Mouse (Mus musculus): ENCODE data around the gene Fars2.

Gene Fars2

DNA sequence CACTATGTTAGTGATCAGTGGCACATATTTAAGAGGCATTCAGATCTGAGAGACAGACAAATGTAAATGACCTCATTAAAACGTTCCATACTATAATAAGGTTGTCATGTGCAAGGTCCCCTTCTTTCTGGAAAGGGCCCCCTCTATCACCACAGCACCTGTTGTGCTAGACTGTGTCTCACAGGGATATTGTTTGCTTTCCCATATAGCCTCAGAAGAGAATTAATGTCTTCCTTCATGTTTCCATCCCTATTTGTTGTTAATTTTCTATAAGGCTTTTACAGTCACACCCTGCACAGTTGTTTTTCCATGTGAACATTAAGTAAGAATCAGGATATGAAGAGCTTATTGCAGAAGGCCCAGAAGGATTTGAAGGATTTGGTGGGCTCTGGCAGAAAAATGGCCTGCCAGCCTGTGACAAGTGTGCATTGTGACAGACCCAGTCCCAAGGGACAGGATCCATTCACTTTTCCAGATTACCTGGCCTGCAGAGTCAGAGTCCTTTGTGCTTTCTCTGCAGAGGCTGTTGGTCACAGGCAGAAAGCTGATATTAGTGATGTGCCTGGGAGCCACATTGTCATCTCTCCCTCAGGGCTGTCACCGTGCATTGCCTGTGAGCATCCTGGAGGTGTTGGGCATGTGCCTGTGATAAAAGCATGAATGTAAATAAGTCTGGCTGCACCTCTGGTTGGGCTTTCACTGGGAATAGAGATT, 352.4 kb downstream of the Fars2 start:
- no peak for DNase-seq

DNA sequence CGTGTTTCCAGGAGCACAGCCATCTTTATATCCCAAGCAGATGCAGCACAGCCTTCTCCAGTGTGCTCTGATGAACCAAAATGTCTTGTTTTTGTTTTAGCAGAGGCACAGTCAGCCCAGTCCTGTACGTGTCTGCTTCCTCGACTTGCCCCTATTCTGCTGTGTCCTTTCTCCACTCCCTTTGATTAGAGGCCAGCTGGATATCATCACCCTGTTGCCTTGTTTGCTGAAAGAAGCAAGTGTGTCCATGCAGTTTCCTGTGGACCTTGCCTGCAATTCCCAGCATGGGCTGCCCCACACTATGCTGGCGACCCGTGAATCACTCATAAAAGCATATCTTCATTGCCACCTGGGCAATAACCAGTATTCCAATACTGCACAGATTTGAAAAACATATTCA, 360.4 kb downstream of the Fars2 start:
- DNase-seq: no peak

DNA sequence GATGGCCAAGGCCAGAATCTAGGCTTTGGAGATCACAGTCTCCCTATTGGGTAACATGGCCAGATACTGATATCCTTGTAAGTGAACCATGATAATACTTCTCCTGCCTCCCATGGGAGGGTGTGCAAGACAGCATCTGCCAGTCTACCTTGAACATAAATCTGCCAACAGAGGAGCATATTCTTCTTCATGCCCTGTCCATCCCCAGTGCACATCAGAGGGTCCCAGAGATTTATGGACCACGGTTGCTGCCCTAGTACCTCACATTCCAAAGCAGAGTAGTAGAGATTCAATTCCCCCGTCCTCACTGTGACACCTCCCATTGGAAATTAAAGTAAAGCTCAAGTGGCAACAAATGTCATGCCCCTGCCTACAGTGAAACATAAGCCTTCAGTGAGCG, 361.0 kb downstream of the Fars2 start:
- DNase-seq: no peak

DNA sequence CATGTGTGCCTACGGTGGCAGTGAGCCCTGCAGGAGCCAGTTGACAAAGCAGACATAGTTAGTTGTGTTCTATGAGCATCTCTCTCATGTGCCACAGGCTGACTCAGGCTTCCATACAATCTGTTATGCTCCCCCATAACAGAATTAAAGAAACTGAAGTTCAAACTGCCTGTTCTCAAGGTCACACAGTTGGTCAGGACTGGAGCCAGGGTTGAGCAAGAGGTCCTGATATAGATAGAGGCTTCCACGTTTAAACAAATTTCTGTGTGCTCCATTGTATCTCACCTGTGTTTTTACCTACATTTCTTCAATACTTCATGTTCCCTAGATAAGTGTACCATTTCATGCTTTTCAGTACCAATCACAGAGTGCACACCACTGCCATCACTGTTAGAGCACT, 362.9 kb downstream of the Fars2 start:
- DNase-seq: no peak

DNA sequence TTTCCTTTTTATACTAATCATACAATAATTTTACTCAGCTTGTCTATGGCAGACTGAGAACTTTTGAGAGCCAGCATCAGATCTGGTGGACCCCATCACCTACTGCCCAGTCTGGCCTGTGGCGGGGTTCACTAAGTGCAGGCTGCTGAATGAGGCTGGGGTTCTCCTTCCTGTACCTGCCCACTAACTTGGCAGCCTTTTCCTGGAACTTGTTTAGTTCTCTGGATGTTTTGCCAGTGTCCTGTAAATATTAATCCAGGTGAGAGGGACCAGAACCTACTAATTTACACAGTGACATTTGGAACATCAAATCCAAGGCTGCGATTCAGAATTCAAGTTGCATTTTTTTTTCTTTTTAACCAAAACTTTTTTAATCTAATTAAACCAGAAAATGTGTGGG, 367.2 kb downstream of the Fars2 start:
- peak; percentile 24 for DNase-seq

DNA sequence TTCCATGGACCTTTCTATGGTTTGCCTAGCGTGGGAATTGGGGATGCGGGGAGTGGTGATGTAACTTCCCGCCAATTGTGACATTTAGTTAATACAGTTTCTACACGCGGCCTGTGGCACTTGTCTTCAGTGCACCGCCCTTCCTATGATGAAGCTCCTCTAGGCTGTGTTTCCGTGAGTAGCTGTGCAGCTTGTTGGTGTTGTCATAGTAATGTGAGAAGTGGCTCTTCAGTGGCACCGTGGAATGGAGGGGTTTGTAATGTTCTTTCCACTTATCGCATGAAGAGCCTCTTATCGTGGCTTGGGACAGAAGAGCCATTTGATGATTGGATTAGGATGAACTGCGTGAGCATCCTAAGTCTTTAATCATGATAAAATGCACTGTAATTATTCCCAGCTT, 369.5 kb downstream of the Fars2 start:
- no peak for DNase-seq

DNA sequence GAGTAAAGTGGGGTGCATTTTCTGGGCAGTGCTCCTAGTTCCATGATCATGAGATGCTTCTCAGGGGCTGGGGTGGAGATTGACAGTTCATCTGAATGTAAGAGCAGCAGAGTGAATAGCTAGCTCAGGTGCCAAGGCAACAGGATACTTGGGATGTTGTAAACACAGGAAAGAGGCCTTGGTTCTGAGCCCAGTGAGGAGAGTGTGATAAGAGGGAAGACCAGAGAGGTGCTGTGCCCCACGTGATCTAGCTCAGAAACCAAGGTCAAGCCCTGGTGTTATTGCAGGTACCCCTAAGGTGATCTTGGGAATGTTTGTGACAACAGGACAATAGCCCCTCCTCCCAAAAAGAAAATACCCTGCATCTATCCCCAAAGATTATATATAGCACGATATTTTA, 372.2 kb downstream of the Fars2 start:
- DNase-seq: no peak

DNA sequence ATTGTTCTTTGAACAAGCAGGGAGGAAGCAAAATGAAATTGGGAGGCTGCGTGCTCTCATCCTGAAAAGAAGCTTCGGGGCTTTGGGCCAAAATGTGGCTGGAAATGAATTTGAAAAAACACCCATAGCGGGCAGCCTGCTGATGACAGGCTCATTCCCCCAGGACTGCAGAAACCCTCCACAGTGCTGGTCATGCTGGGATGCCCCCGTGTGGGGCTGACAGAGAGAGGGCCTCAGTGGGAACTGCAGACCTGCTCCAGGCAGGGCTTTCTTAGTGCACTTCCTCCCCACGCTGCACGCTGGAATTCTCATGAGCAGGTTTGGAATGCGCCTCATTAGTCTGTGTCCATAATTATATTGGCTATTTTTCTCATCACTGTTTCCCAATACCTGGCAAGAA, 373.4 kb downstream of the Fars2 start:
- DNase-seq: no peak

DNA sequence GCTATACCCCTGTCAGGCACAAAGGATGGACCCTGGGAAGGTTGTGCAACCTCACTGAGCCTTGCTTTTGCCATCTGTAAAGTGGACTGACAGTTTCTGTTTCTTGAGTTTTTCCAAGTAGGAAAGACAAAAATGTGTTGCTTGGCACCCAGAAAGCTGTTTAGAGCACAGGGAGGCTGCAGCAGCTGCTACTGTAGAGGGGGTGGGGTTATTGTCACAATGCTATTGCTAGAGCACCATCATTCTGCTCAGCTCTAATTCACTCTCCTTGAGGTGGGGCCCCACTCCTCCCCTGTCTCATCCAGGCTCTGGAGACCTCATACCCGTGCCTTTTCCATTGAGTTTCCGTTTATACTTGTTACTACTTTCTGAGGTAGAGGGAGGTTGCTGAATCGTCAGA, 375.2 kb downstream of the Fars2 start:
- DNase-seq: no peak

DNA sequence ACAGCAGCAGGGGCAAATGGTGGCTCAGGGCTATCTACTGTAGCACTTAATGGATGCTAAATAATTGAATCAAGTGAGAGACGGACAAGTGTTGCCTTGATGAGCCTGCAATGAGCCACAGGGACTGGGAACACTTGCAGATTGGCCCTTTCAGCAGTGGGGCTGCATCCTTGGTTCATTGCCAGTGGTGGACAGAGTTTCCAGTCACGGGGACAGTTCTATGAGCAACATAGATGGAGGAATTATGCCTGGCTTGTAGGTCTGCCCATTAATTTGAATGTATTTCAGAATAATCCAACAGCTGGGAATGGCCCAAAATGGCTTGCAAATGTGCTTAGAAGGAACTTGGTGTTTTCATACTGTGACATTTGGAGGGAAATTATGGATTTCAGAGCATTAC, 376.1 kb downstream of the Fars2 start:
- peak; percentile 20 for DNase-seq

DNA sequence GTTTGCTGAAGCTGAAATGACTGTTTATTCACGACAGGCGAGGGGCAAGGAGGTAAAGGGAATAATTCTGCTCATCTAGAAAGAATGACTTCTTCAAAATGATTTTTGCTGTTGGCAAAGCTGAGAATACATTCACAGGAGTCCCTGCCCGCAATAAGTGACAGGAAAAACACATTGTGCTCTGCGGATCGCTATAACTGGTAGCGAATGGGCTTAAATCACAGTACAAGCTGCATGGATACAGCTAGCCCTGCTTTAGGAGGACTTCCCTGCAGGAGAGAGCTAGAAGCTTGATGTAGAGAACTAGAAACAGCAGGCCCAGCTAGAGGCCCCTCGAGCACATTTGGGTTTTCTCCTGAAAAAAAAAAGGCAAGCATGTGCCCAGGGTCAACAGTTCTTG, 376.6 kb downstream of the Fars2 start:
- DNase-seq: no peak

DNA sequence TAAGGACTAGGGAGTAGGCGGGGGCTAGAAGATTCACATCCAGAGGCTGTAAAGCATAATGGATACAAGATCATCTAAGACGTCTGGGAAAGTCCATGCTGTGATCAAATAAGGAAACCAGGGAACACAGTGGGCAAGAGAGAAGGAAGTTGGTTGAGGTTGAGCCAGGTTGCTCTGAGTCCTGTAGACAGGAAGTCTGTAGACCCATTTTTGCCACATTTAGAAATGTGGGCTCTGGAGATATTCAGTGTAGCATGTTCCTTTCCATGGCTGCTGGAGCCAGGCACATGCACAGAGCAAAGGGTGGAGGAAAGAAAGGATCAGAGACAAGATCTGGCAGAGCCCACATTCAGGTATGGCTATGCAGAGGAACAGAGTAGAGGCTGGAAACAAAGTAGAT, 378.8 kb downstream of the Fars2 start:
- DNase-seq: no peak

DNA sequence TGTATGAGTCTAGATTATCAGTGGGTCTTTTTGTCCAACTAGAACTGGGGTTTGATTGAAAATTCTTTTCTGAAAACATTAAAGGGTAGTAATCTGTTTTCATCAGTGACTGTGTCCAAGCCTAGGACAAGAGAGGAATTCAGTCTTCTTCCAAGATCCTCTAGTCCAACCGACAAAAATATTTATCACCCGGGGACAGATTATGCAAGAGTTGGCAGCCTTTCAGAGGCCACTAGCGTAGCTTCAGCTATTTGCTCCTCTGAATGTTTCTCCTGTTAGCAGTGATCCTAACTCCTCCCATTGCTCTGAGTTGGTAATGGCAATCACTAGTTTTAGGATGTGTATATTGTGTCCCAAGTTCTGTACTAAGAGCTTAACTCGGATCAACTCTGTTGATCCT, 380.1 kb downstream of the Fars2 start:
- peak; percentile 73 for DNase-seq

DNA sequence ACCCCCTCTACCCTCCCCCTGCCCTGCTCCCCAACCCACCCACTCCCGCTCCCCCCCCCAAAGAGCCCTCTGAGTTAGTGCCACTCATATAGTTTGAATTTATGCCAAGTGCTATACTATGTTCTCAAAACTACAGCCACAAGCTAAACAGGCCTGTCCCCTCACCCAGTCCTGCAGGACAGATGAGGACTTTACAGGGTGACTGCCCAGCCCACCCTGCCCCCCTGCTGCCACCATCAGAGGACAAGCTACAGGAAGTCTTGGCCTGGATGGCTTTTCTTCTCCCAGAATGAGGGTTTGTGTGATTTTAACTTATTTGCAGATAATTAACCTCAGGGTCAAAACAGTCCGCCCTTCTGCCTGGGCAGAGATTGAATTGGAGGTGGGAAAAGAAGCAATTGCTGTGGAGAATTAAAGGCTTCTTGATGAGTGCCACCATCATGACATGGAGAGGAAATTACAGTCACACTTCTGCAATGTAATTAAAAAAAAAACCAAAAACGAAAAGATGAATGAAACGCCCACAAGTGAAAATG, 383.2 kb downstream of the Fars2 start:
- peak; percentile 30 for DNase-seq

DNA sequence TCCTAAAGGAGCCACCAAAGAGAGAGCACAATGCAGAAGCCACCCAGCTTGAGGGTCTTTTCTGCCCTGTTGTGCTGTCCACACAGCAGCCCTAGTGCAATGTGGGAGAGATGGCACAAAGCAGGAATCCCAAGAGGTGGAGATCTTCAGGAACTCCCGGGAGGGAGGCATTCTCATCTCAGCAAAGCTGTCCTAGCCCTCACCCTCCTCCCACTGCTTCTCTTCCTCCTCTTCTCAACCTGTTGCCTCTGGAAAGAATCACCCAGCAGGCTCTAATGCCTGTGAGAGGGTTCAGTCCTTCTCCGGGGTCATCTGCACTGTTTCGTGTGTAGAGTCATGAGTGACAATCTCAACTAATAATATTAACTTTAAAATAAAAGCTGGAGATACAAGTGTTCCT, 386.3 kb downstream of the Fars2 start:
- DNase-seq: no peak

DNA sequence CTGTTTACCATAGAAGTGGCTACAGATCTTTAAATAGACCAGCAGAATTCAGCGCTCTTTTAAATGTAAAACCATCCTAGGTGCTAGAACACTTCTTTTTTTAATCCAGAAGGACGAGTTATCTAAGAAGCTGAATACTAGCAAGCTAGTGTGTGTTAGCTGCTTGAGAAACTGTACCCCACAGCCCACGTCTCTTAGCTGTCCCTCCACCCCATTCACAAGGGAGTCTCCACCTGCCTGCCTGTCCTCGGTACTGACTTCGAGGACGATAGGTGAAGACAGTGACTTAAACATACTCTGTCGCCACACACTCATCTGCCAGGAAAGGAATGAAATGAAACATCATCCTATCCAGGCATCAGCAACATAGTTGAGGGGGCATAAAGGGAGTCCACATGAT, 386.8 kb downstream of the Fars2 start:
- no peak for DNase-seq

DNA sequence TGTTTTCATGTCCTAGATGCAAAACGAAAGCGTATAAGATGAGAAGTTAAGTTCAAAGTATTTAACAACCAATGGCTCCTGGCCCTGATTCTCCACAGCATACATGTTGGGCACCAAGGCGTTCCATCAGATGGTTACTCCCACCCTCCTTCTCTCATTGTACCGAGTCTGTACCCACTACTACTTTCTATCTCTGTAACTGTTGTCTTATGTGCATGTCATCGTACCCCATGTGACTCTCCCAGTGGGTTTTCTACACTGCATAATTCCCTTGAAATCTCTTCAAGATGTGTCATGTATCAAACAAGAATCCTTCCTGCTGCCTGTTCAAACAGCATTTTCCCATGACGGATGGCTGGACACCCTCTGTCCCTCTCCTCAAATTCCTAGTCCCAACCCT, 388.5 kb downstream of the Fars2 start:
- DNase-seq: no peak

DNA sequence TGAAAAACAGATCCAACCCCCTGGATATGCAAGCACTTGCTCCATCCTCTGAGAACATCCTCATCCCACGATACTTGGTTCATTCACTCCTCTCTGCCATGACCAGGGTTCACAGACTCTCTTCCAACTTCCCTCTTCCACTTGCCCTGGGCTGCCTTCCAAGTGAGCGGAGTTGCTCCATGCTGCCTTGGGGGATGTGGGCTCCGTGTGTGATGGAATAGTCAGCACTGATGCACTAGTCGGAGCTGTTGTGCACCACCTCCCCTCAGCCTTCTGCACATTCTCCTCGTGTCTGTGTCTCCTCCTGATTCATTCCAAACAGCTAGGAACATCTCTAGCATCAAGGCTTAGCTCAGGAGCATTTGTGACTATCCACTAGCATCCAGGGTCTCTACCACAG, 389.1 kb downstream of the Fars2 start:
- no peak for DNase-seq

DNA sequence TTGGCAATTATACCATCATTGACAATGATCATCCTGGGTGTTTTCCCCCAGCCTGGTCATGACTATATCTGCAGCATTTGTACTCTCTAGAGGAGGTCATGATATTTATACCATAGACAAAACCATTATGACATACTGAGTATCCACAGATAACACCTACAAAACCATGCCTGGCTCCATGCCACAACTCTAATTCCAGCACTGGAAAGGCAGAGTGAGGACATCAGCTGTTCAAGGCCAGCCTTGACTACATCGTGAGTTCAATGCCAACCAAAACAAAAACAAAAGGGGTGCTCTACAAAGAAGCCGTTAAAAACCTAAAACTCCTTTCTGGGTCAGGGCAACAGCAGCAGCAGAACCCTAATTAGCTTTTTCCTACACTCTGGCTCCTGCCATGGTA, 392.9 kb downstream of the Fars2 start:
- no peak for DNase-seq

DNA sequence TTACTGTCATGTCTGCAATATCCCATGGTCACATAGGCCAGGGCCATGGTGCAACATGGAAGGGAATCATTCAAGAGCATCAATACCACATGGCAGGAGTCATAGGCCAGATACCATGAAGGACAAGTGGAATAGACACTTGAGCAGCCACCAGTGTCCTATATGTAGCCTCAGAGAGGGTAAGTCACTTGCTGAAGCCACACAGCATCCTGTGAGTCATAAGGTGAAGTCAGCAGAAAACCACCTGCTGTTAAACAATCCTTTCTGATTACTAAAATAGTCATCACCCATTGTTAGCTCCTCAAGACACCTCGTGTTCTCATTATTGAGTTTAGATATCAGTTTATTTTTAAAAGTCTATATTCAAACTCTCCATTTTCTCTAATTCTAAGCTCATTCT, 395.9 kb downstream of the Fars2 start:
- DNase-seq: no peak

DNA sequence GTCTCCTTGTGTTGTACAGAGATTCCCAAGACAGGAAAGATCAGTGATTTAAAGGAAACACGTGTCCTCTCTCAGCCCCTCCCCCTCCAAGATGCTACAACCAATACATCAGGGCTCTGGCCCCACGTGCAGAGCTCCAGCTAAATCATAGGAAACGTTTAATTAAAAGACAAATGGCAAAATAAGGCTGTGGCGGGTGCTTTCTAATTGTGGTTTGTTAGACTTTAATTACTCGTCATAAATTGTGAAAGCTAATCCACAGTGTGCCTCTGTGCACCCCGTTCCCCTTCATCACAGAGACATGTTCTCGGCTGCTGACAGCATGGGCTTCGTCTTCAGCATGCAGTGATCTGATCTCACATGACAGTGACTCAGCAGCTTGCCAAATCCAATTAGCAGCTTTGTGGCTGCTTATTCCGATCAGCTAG, 400.9 kb downstream of the Fars2 start:
- peak; percentile 14 for DNase-seq

DNA sequence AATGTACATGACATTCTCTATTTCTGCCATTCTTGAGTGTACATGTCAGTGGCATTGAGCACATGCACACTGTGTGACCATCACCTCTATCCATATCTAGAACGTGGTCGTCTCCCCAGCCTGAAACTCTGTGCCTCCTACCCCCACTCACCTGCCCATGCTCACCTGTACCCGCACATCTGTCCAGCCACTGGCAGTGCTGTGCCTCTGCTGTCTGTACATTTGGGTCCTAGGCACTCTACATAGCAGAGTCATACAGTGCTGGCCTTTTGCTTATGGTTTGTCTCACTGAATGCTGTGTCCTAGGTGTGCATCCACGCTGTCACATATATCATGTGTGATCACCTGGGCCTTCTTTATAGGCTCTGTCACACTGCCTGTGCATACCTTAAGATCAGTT, 410.5 kb downstream of the Fars2 start:
- DNase-seq: no peak

DNA sequence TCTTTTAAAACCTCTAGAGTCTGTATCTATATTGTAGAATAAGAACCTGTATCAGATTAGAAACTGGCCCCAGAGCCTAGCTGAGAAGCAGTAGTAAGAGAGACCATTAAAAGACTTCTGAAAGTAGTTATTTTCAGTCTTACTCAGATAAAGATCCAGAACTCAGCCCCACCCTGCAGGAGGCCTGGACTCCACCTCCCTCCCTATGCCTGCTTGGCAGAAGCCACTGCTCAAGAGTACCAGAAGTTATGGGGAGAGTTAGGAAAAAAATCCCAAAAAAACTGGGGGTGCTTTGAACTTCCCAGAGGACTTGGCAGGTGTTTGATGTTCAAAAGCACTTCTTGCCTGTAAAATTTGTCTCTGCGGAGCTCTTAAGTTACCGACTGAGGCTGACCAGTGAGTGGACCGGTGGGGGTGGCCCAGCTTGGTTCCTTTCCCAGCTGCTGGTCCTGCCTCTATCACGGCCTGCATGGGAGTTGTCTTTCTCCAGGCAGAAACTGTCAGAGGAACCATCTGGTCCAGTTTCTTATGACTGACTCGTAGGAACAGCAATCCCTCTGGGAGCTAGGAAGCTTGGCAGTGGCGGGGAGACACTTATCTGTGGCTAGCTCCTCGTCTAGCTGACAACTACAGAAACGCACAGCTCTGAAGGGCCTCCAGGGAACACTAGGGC, 411.1 kb downstream of the Fars2 start:
- DNase-seq: peak; percentile 22

DNA sequence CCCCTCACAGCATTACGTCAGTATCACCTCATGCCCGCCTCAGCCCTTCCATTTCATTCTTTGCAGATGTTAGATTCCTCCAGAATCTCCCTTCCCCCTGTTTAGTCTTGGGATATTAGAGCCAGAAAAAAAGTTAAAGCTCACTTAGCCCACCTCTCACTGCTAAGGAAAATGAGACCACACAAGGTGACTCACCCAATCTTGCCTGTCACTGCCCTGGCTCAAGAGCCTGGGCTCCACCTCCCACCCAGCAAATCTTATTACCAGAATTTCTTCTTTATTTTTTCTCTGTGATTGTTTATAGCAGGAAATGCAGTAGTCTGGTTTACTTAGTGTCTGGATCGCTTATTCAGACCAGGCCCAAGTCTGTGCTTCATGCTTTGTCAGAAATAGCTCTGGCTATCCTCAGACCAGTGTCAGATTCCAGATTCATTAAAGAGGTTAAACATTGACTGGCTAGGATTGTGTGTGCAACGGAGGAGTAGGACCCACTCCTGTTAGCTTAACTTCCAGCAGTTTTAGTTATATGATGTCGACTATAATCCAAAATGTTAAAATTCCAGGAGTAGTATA, 412.3 kb downstream of the Fars2 start:
- peak; percentile 30 for DNase-seq

Data from kidney, postnatal 14 days (tissue).